Mouse (Mus musculus) kidney, embryonic 14.5 days (tissue): ENCODE data around the gene Inafm2. TPM values are rescaled to one million over a fixed set of nuclear protein-coding genes. Genes with fewer than 3 reads are reported as not detected.

Experiments used
- ATAC-seq: fragments of 200-750 bp; cut with Nextera tagmentation; 2 replicates; pipeline ENCODE4 v1.8.0; 2017; ENCODE audit warnings: moderate number of reproducible peaks, mild to moderate bottlenecking, moderate TSS enrichment, moderate library complexity; ENCODE audit not compliant: low FRiP score, low TSS enrichment
- H3K27ac ChIP-seq: fragments of 300-500 bp; sonication (generic); 2 replicates; pipeline ENCODE4 v1.5.1; 2014; ENCODE audit warnings: low read depth, mild to moderate bottlenecking, low read length, moderate library complexity, mixed read lengths
- H3K27me3 ChIP-seq: fragments of 300-500 bp; sonication (generic); 2 replicates; pipeline ENCODE4 v1.6.1; 2014; ENCODE audit warnings: mild to moderate bottlenecking, low read length; ENCODE audit not compliant: control insufficient read depth, insufficient read depth
- H3K36me3 ChIP-seq: fragments of 300-500 bp; sonication (generic); 2 replicates; pipeline ENCODE4 v1.6.1; 2014; ENCODE audit warnings: low read length, mixed read lengths; ENCODE audit not compliant: control insufficient read depth, insufficient read depth
- H3K4me1 ChIP-seq: fragments of 300-500 bp; sonication (generic); 2 replicates; pipeline ENCODE4 v1.6.1; 2014; ENCODE audit warnings: low read length, mixed read lengths; ENCODE audit not compliant: control insufficient read depth, insufficient read depth
- H3K4me2 ChIP-seq: fragments of 300-500 bp; sonication (generic); replicated peaks from 2 replicates; pipeline ENCODE4 v1.6.1; 2014; ENCODE audit warnings: low read depth, mild to moderate bottlenecking, low read length
- H3K4me3 ChIP-seq: fragments of 300-500 bp; sonication (generic); 2 replicates; pipeline ENCODE4 v1.5.1; 2014; ENCODE audit warnings: mild to moderate bottlenecking, low read length
- H3K9ac ChIP-seq: fragments of 300-500 bp; sonication (generic); 2 replicates; pipeline ENCODE4 v1.6.1; 2014; ENCODE audit warnings: low read depth, mild to moderate bottlenecking, low read length, moderate library complexity
- H3K9me3 ChIP-seq: fragments of 300-500 bp; sonication (generic); 2 replicates; pipeline ENCODE4 v1.6.1; 2016; ENCODE audit warnings: low read length; ENCODE audit not compliant: control insufficient read depth
- WGBS: fragments of 180-500 bp; shearing (Covaris S2); extraction: QIAGEN DNeasy Blood & Tissue Kit; methylation state at CpG from one replicate; pipeline ENCODE4 v1.1.7; 2014; 5-methylcytosine and 5-hydroxymethylcytosine counted together
- polyA plus RNA-seq: library from polyadenylated mRNA; unstranded; fragments of >200 nt; fragmentation: Nextera tagmentation; extraction: Ambion mirVana; gene quantifications from 2 replicates; pipeline ENCODE4 v1.2.1, GENCODE M21; 2014

The Inafm2 gene
- polyA plus RNA-seq, 1 experiment from 2014 or later: 22.0 TPM

GRCm38 (mm10) chr2:118791591-118792258 lies 46.2 kb downstream of the Inafm2 start:
- WGBS: 96% methylated on average over 26 of the region's 26 CpGs
- no peak for ATAC-seq
- 0 out of 2 replicates have a peak, but pooled peaks cover 4% of the 10 kb centered on the region for H3K4me1 ChIP-seq
- no peaks in the 10 kb centered on the region for H3K9me3 ChIP-seq
- H3K36me3 ChIP-seq: no peaks in the 10 kb centered on the region
- H3K27ac ChIP-seq: no peak overlapping the region
- H3K9ac ChIP-seq: no peak overlapping the region
- H3K4me2 ChIP-seq: no peak overlapping the region
- 0 out of 2 replicates have a peak, but pooled peaks cover 4% of the 10 kb centered on the region for H3K27me3 ChIP-seq
- no peak overlapping the region for H3K4me3 ChIP-seq

DNA sequence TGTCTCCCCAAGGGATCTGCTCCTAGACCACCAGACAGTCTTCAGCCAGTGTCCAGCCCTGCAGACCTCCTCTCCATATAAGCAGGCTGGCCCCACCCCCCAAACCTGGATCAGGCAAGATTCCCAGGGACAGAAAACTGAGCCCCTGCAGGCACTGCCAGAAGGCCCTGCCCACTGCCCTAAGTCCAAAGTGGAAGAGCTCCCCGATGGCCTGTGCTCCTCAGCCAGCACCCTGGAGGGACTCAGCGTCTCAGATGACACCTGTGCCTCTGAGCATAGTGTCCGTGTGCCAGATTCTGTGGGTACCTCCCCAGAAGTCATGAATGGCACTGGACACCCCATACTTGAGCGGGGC lies 46.7 kb downstream of the Inafm2 start:
- no peak overlapping the region for H3K4me2 ChIP-seq
- no peaks in the 10 kb centered on the region for H3K9me3 ChIP-seq
- H3K4me1 ChIP-seq: 0 out of 2 replicates have a peak, but pooled peaks cover 4% of the 10 kb centered on the region
- H3K27me3 ChIP-seq: 0 out of 2 replicates have a peak, but pooled peaks cover 4% of the 10 kb centered on the region
- no peak overlapping the region for H3K27ac ChIP-seq
- WGBS: 83% methylated on average over 4 of the region's 4 CpGs
- ATAC-seq: no peak
- no peak overlapping the region for H3K4me3 ChIP-seq
- no peaks in the 10 kb centered on the region for H3K36me3 ChIP-seq
- no peak overlapping the region for H3K9ac ChIP-seq

DNA sequence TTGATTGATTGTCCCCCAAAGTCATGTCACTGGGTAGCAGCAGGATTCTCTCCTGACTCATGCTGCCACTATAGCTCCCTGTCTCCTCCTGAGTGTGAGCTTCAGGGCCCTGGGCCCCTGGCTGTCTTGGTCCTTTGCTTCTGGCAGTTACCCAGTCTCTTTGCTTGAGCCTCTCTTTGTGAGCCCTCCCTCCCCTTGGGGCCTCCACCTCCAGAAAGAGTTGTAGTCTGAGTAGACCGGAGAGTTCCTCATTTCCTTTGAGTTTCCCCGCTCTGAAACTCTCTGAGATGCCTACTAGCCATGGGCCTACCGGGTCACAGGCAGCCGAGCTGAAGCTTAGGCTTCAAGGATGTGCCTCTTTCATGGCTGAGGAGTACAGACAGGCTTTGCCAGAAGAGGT lies 48.1 kb downstream of the Inafm2 start:
- Histone ChIP-seq H3K27ac (no peak overlapping the region), H3K9me3 (no peaks in the 10 kb centered on the region), H3K4me1 (0 out of 2 replicates have a peak, but pooled peaks cover 4% of the 10 kb centered on the region), H3K4me2 (no peak overlapping the region), H3K27me3 (0 out of 2 replicates have a peak, but pooled peaks cover 4% of the 10 kb centered on the region), H3K9ac (no peak overlapping the region), H3K36me3 (no peaks in the 10 kb centered on the region), H3K4me3 (no peak overlapping the region)
- ATAC-seq: no peak
- WGBS: 85% methylated on average over 4 of the region's 4 CpGs

Other genes starting within 250 kb of the Inafm2 start
- 6.0 and 9.6 TPM in 2 replicates for gene Bmf, start 196.1 kb upstream of the Inafm2 start, polyA plus RNA-seq
- 63.7 and 107 TPM in 2 replicates for gene Bub1b, start 147.5 kb upstream of the Inafm2 start, polyA plus RNA-seq
- 0.54 and 0.90 TPM in 2 replicates for gene Pak6, start 82.5 kb upstream of the Inafm2 start, polyA plus RNA-seq
- gene Ankrd63, start 41.8 kb upstream of the Inafm2 start, polyA plus RNA-seq: 0.24 and 0.65 TPM in 2 replicates
- 1.7 and 1.9 TPM in 2 replicates for gene Plcb2, start 17.3 kb upstream of the Inafm2 start, polyA plus RNA-seq
- 0.34 and 0.68 TPM in 2 replicates for gene Ccdc9b, start 16.9 kb downstream of the Inafm2 start, polyA plus RNA-seq
- not detected in 2 replicates for gene Phgr1, start 27.0 kb downstream of the Inafm2 start, polyA plus RNA-seq
- gene Disp2, start 34.0 kb downstream of the Inafm2 start, polyA plus RNA-seq: 0.05 TPM in 1 of 2 replicates, not detected in the other
- gene Knstrn, start 68.2 kb downstream of the Inafm2 start, polyA plus RNA-seq: 134 and 141 TPM in 2 replicates
- 55.8 and 63.1 TPM in 2 replicates for gene Ivd, start 116.2 kb downstream of the Inafm2 start, polyA plus RNA-seq
- 1.2 and 2.3 TPM in 2 replicates for gene Bahd1, start 154.6 kb downstream of the Inafm2 start, polyA plus RNA-seq
- gene Chst14, start 180.7 kb downstream of the Inafm2 start, polyA plus RNA-seq: 27.1 and 31.8 TPM in 2 replicates